Mouse (Mus musculus): Measurements from ENCODE around the gene Pias1.
A peak's percentile ranks its signal among the peaks of the same experiment; 100 is the strongest.

The Pias1 gene

DNA sequence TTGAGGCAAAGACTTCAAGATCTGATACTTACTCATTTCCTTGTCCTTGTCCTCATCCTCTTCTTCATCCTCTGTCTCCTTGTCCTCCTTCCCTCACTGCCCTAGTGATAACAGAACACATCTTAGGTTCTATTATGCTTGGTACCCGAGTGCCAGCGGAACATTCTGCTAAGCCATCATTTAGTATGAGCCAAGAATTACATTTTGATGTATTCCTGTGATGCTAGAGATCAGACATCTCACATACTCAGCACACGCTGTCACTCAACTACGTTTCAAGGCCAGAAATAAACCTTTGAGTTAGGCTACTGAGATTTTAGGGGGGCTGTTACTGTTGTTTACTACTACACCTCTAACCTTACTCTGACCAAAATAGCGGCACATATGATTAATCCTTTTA is at the start of gene Pias1:
Pias1 (minus strand) TSS at position 101 of the 400 bp plus-strand sequence.
- no peak for DNase-seq (ENCODE audit: low spot score)

DNA sequence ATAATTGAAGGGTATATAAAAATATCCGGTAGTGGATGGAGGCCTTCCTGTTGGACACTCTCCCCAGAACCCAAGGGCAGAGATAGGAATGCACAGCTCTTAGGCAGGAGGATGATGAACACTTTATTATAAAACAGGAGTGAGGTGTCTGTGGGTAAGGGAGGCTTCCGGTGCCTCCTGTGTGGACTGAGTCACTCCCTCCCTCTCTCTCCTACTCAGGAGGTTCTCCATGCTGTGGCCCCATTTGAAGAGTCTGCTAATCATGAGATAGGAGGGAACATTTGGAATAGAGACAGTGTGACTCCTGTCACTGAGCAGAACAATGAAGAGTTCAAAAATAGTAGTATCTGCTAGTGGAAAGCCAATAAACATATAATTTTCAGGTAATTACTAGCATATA is 47.7 kb upstream of the Pias1 start:
- no peak for DNase-seq (ENCODE audit: low spot score)

- peak; percentile 13 for DNase-seq (ENCODE audit: low spot score)
These were observed 43.5 kb upstream of the Pias1 start for GRCm38 (mm10) chr9:63031011-63031782.

- no peak for DNase-seq (ENCODE audit: low spot score)
These were observed 34.8 kb upstream of the Pias1 start for GRCm38 (mm10) chr9:63022486-63022885.

GRCm38 (mm10) chr9:63007371-63007770 is 19.6 kb upstream of the Pias1 start:
- no peak for DNase-seq (ENCODE audit: low spot score)

DNA sequence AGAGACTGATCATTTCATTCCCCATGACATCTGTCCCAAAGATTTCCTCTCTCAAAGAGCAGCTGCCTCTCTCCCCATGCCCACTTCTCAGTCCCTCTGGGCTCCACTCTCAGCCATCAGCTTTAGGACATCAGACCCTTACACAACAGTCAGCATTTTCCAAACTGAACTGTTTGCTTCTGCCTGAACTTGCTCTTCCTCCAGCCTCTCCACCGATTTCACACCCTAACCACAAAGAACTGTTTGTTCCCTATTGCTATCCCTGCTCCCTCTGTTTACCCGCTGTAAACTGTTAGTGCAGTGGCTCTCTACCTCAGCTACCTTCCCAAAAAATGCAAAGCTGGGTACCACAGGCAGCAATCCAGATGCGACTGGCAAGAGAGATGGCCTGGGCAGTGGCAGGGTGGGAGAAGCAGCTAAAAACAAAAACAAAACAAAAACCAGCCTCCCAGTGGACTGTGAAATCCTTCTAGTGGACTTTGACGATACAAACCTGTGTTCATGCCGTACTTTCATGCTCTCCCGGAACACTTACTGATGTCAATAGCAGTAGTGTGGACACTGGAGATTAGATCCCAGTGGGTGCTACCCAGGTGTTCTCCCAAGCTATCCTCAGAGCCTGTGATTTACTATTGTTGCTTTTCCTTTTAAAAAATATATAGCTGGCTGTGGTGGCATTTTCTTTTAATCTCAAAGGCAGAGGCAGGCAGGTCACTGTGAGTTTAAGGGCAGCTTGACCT is 18.5 kb upstream of the Pias1 start:
- DNase-seq (ENCODE audit: low spot score), result no peak

DNA sequence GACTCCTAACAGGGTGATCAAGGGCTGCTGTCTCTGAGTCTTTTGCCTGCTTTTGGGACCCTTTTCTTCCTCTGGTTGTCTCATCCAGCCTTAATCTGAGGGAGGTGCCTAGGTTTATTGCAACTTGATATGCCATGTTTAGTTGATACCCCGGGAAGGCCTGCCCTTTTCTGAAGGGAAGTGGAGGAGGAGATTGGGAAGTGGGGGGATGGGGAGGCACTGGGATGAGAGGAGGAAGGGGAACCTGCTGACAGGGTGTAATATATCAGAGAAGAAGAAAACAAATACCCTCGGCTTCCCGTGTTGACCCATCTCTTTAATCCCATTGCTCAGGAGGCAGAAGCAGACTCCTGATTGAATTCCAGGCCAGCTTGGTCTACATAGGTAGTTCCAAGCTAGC is 10.8 kb upstream of the Pias1 start:
- DNase-seq (ENCODE audit: low spot score), result no peak

DNA sequence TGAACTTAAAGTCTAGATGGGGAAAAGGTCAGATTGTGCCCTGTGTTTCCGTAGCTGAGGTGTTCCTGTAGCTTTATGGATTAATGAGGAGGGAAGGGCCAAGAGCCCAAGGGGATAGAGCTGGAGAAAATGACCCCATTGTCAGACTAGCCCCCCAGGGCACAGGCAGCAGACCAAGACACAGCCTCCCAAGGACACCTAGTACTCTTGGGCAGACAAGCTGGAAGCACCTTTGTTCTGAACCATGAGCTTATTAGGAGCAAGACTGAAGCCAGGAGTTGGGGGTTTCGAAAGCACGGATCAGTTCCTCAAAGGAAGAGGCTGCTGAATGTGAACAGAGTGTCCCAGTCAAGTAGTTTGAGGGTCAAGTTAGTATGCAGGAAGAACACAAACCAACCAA is 9.9 kb upstream of the Pias1 start:
- DNase-seq (ENCODE audit: low spot score), result no peak

GRCm38 (mm10) chr9:62995186-62995585 is 7.5 kb upstream of the Pias1 start:
- DNase-seq (ENCODE audit: low spot score), result no peak

- DNase-seq (ENCODE audit: low spot score), result no peak
These were observed 2.4 kb upstream of the Pias1 start for GRCm38 (mm10) chr9:62990134-62990533.

DNA sequence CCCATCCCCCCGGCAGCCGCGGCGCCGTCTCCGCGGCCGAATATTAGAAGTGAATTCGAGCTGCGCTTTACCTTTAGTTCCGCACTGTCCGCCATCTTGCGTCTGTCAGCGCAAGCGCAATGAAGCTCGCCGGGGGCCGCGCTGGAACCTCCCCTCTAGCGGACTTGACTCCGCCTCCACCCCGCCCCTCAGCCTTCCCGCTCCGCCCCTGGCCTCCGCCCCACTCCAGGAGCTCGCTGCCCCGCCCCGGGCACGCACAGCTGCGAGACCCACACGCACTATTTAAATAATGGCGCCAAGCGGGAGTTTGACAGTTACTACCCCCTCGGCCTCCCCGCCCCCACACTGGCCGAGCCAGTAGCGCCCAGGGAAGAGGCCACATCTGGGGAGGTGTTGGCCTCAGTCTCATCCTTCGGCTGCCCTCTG is 6.9 kb downstream of the Pias1 start:
- DNase-seq (ENCODE audit: low spot score), result peak; percentile 94

GRCm38 (mm10) chr9:62980162-62980776 is 7.5 kb downstream of the Pias1 start:
- DNase-seq (ENCODE audit: low spot score), result peak; percentile 13

GRCm38 (mm10) chr9:62979461-62980161 is 8.1 kb downstream of the Pias1 start:
- DNase-seq (ENCODE audit: low spot score), result no peak

GRCm38 (mm10) chr9:62977152-62977551 is 10.6 kb downstream of the Pias1 start:
- no peak for DNase-seq (ENCODE audit: low spot score)

DNA sequence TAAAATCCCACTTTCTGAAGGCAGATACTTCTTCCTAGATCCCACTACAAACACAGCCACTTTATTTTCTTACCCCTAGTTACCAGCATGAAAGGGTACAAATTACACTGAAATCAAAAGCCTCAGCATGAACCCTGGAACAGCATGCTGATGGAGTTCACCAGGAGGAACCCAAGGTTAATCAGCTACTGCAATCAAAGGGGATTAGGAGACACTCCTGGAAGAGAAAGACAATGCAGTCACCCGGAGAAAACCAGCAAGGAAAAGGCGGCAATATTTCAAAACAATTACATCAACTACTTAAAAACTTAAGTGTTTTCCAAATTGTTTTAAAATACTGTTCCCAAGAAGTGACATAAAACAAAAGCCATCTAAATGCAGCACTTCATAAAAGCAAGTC is 11.9 kb downstream of the Pias1 start:
- no peak for DNase-seq (ENCODE audit: low spot score)

- no peak for DNase-seq (ENCODE audit: low spot score)
These were observed 13.3 kb downstream of the Pias1 start for GRCm38 (mm10) chr9:62974439-62974838.

DNA sequence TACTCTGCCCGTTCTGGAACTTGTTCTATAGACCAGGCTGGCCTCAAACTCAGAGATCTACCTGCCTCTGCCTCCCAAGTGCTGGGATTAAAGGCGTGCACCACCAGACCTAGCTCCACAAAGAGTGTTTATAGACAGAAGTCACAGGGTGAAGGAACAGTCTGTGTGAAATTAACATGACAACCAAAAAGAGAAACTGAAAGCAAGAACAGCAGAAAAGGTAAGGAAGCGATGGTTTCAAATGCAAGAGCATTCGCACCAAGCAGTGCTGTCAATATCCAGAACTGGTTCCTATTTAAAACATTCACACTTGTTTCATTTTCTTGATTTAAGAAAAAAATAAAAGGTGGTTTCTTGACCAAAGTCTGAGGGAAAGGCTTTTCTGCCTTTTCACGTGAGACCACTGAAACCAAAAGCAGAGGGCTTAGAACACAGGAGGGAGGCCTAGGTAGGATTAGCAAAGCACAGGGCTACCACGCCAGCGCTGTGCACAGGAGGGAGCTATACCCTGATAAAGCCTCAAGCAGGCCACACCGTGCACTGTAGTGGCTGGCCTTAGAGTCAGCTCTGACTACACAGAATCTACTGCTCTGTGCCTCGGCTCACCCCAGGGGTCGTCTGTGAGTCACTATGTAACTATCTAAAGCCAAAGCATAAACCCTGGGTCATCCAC is 15.5 kb downstream of the Pias1 start:
- DNase-seq (ENCODE audit: low spot score), result no peak

DNA sequence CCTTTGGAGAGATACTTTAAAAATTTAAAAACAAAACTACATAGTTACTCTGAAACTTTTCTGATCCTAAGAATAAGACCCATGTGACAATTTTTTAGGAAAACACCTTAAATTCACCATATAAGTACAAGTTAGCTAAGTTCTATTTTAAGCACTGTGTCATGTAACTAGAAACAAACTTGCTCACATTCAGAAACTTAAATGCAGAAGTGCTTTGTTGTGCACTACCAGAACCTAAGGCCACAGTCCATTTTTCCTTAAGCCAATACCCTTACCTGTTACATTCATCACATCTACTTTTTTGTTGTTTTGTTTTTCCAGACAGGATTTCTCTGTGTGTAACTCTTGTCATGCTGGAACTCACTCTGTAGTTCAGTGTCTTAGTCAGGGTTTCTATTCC is 17.4 kb downstream of the Pias1 start:
- no peak for DNase-seq (ENCODE audit: low spot score)

DNA sequence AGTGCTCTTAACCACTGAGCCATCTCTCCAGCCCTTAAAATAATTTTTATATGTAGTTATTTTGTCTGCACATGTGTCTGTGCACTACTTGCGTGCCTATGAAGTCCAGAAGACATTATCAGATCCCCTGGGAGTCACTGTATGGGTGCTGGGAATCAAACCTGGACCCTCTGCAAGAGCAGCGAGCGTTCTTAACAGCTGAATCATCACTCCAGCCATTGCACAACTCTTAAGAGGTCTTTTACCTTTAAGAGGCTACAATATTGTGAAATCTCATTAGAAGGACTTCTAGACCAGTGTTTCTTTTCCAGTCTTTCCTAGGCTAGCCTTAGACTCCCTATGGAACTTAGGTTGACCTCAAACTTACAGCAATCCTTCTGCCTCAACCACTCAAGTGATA is 21.7 kb downstream of the Pias1 start:
- no peak for DNase-seq (ENCODE audit: low spot score)

GRCm38 (mm10) chr9:62952713-62953112 is 35.0 kb downstream of the Pias1 start:
- DNase-seq (ENCODE audit: low spot score), result no peak

GRCm38 (mm10) chr9:62945346-62945745 is 42.4 kb downstream of the Pias1 start:
- DNase-seq (ENCODE audit: low spot score), result no peak

- no peak for DNase-seq (ENCODE audit: low spot score)
These were observed 43.7 kb downstream of the Pias1 start for GRCm38 (mm10) chr9:62944063-62944462.

All from urinary bladder, postnatal 10 days (tissue).